Mouse (Mus musculus) intestine, embryonic 14.5 days (tissue): ENCODE results near the gene Mt3. TPM values are rescaled to one million over a fixed set of nuclear protein-coding genes. Genes with fewer than 3 reads are reported as not detected.
A peak's percentile ranks its signal among the peaks of the same experiment; 100 is the strongest.

Experiments
- ATAC-seq: fragments of 200-750 bp; cut with Nextera tagmentation; replicated peaks from 2 replicates; pipeline ENCODE4 v1.8.0; 2017; ENCODE audit warnings: low read depth, moderate number of reproducible peaks, moderate TSS enrichment, moderate library complexity; ENCODE audit not compliant: low FRiP score, low TSS enrichment
- DNase-seq: peaks from one replicate; pipeline ENCODE4 v3.0.0-alpha.2; 2018; ENCODE audit warnings: low spot score
- H3K27ac ChIP-seq: fragments of 300-500 bp; sonication (generic); 2 replicates; pipeline ENCODE4 v1.5.1; 2014; ENCODE audit warnings: low read depth, mild to moderate bottlenecking, control low read depth
- H3K27me3 ChIP-seq: fragments of 300-500 bp; sonication (generic); replicated peaks from 2 replicates; pipeline ENCODE4 v1.6.1; 2014; ENCODE audit warnings: low read length, control low read depth; ENCODE audit not compliant: control insufficient read depth, insufficient read depth
- H3K36me3 ChIP-seq: fragments of 300-500 bp; sonication (generic); 2 replicates; pipeline ENCODE4 v1.6.1; 2014; ENCODE audit warnings: low read length, control low read depth; ENCODE audit not compliant: control insufficient read depth, insufficient read depth
- H3K4me1 ChIP-seq: fragments of 300-500 bp; sonication (generic); replicated peaks from 2 replicates; pipeline ENCODE4 v1.6.1; 2014; ENCODE audit warnings: low read length, control low read depth, mixed read lengths; ENCODE audit not compliant: control insufficient read depth, insufficient read depth
- H3K4me2 ChIP-seq: fragments of 300-500 bp; sonication (generic); 2 replicates; pipeline ENCODE4 v1.6.1; 2014; ENCODE audit warnings: low read length
- H3K4me3 ChIP-seq: fragments of 300-500 bp; sonication (generic); 2 replicates; pipeline ENCODE4 v1.5.1; 2014; ENCODE audit warnings: low read depth, low read length, control low read depth, mixed read lengths
- H3K9ac ChIP-seq: fragments of 300-500 bp; sonication (generic); 2 replicates; pipeline ENCODE4 v1.6.1; 2014; ENCODE audit warnings: mild to moderate bottlenecking, low read length
- H3K9me3 ChIP-seq: fragments of 300-500 bp; sonication (generic); 2 replicates; pipeline ENCODE4 v1.6.1; 2016; ENCODE audit warnings: low read length, control low read depth; ENCODE audit not compliant: control insufficient read depth
- WGBS: fragments of 180-500 bp; shearing (Covaris S2); extraction: QIAGEN DNeasy Blood & Tissue Kit; methylation state at CpG from one replicate; pipeline ENCODE4 v1.1.7; 2014; 5-methylcytosine and 5-hydroxymethylcytosine counted together
- polyA plus RNA-seq: library from polyadenylated mRNA; unstranded; fragments of >200 nt; fragmentation: Nextera tagmentation; extraction: Ambion mirVana; gene quantifications from 2 replicates; pipeline ENCODE4 v1.2.1, GENCODE M21; 2014

Mt3 gene
- 8.0 and 8.7 TPM in 2 replicates for polyA plus RNA-seq

DNA sequence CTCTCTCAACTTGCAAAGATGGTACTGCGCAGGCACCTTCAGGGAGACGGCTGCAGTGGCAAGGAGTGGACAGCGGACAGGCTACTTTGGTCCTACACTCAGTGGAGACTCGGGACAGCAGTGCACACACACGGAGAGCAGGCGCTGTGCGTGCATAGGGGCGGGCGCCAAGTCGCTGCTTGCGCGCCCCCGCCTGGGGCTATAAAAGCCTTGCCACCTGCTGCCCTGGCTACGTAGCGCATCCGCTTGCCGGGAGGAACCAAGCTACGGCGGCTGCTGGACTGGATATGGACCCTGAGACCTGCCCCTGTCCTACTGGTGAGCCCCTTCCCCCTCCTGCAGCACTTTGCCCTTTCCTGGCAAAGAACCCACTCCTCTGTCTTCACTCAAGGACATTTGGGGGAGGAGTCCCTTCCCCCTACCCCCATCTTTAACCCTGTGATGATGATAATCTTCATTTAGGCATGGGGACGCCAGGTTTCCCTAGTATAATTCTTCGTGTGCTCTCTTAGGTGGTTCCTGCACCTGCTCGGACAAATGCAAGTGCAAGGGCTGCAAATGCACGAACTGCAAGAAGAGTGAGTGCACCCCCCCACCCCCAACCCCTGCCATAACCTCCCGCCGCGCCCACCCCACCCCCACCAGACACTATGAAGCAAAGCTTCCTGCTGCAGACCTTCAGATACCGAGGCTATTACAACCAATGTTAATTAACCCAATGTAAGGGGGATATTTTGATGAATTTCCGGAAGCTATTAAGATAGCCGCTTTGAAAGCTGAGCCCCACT, at the start of gene Mt3:
Gene Mt3, plus strand, starts transcription at position 95 of the 788 bp plus-strand sequence.
- ATAC-seq (peak; percentile 59; the same call in 1 of the 2 replicates), DNase-seq (peak; percentile 68)
- Histone ChIP-seq H3K4me1 (peaks cover 12% of the 10 kb centered on the region), H3K9me3 (no peaks in the 10 kb centered on the region), H3K27me3 (0 out of 2 replicates have a peak, but pooled peaks cover 6% of the 10 kb centered on the region), H3K9ac (no peak within 1 kb of the TSS), H3K4me3 (peak within 1 kb of the TSS; percentile 16), H3K4me2 (peak within 1 kb of the TSS; percentile 55), H3K27ac (no peak within 1 kb of the TSS), H3K36me3 (no peaks in the 10 kb centered on the region)
- WGBS: 2% methylated on average over 29 of the region's 29 CpGs

DNA sequence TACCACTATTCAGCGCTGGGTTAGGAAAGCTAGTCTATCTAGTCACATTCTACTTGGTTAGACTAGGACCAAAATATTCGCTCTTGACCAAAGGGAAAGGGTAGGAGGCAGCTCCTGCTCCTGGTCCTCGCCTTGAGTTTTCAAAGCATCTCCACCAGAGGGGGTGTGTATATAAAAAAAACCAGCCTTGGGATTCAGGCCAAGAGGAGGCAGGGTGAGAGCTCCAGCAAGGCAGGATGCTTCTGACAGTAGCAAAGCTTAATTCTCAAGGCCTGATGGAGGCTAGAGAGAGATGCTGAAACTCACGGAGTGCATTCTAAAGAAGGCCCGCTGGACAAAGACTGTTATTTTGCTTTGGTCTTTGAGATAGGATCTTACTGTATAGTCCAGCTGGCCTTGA, 48.3 kb upstream of the Mt3 start:
- no peak overlapping the region for H3K9ac ChIP-seq
- no peaks in the 10 kb centered on the region for H3K9me3 ChIP-seq
- DNase-seq (no peak), ATAC-seq (no peak)
- H3K27me3 ChIP-seq: no peaks in the 10 kb centered on the region
- no peak overlapping the region for H3K4me3 ChIP-seq
- no peak overlapping the region for H3K4me2 ChIP-seq
- no peaks in the 10 kb centered on the region for H3K36me3 ChIP-seq
- 49% methylated on average over 5 of the region's 5 CpGs for WGBS
- H3K27ac ChIP-seq: no peak overlapping the region
- no peaks in the 10 kb centered on the region; the same call in 1 of the 2 replicates for H3K4me1 ChIP-seq

DNA sequence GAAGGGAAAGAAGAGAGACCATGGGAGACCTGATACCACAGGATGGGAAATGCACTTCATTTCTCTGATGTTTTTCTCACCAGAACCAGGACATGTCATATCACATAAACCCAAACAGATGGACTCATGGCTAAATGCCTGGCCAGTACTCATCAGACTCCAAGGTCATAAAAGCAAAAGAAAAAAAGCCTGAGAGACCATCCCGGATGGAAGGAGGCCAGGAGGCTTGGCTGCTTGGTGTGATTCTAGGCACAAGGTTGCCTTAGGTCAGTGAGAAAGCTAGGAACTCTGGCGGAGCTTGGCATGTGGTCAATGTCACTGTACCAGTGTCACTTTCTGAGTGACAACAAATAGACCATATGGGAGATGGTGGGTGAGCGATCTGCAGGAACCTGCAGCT, 44.5 kb upstream of the Mt3 start:
- H3K27ac ChIP-seq: no peak overlapping the region
- DNase-seq: no peak
- no peaks in the 10 kb centered on the region for H3K27me3 ChIP-seq
- H3K9me3 ChIP-seq: no peaks in the 10 kb centered on the region
- no peak overlapping the region for H3K4me2 ChIP-seq
- no peaks in the 10 kb centered on the region for H3K36me3 ChIP-seq
- no peaks in the 10 kb centered on the region for H3K4me1 ChIP-seq
- ATAC-seq: no peak
- WGBS: 60% methylated on average over 3 of the region's 3 CpGs
- no peak overlapping the region for H3K4me3 ChIP-seq
- no peak overlapping the region for H3K9ac ChIP-seq

DNA sequence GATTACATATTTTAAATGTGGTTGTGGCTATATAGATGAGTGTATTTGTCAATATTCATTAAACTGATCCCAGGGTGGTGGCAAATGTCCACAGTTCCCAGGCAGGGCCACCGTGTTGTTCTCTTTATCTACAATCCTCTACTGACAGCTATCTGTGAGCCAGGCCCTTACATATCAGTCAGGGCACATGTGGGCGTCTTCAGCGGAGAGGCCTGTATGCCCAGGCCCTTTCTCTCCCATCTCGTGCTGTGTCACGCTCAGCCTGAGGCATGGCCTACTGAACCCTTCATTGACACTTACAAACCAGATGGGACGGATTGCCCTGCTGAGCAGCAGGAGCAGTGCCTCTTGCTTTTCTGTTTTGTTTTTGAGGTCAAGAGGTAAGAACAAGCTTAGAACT, 43.0 kb upstream of the Mt3 start:
- no peak for DNase-seq
- Histone ChIP-seq H3K27ac (no peak overlapping the region), H3K4me2 (no peak overlapping the region), H3K4me3 (no peak overlapping the region), H3K27me3 (no peaks in the 10 kb centered on the region), H3K4me1 (no peaks in the 10 kb centered on the region), H3K36me3 (no peaks in the 10 kb centered on the region), H3K9ac (no peak overlapping the region), H3K9me3 (no peaks in the 10 kb centered on the region)
- 73% methylated on average over 6 of the region's 6 CpGs for WGBS
- no peak for ATAC-seq

DNA sequence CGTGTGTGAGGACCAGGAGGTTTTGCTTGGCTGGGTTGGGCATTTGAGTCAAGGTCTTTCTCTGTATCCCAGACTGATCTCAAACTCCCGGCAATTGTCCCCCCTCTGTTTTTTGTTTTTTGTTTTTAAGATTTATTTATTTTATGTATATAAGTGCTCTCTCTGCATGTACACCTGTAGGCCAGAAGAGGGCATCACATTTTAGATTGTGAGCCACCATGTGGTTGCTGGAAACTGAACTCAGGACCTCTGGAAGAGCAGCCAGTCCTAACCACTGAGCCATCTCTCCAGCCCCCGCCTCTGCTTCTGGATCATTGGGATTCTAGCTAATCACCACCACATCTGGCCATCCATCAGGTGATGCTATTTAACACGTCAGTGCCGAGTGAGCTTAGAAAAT, 42.6 kb upstream of the Mt3 start:
- DNase-seq (no peak), ATAC-seq (no peak)
- no peaks in the 10 kb centered on the region for H3K4me1 ChIP-seq
- H3K9me3 ChIP-seq: no peaks in the 10 kb centered on the region
- no peak overlapping the region for H3K27ac ChIP-seq
- H3K36me3 ChIP-seq: no peaks in the 10 kb centered on the region
- no peak overlapping the region for H3K9ac ChIP-seq
- WGBS: 69% methylated on average over 5 of the region's 5 CpGs
- no peaks in the 10 kb centered on the region for H3K27me3 ChIP-seq
- H3K4me2 ChIP-seq: no peak overlapping the region
- H3K4me3 ChIP-seq: no peak overlapping the region

DNA sequence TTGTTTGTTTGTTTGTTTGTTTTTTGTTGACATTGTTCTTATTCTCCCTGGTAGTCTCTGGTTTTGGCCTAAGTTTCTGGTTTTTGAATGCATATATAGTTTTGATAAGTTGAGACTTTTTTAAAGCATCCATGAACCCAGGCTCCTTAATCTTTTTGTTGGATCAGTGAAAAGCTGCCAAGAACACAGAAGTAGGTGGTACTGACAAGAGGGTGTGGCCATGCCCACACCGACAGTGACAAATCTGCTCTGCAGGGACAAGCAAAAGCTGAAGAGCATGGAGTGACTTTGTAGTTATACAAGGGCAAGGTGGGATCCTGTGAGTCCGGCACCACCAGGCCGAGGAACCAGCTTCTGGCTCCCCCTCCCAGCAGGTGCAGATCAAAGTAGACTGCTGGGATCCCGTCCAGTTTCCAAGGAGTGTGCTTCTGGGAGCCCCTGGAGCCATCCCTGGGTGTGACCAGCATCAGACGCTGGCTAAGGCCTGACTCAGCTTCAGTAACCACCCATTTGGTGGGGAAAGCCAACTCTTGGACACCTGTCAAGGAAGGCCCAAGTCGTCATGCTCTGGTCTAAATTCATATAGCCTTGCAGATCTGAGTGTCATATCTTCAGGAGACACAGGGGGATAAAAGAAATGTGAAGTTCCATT, 41.8 kb upstream of the Mt3 start:
- Histone ChIP-seq H3K4me1 (no peaks in the 10 kb centered on the region), H3K9ac (no peak overlapping the region), H3K27ac (no peak overlapping the region), H3K4me2 (no peak overlapping the region), H3K4me3 (no peak overlapping the region), H3K27me3 (no peaks in the 10 kb centered on the region), H3K36me3 (no peaks in the 10 kb centered on the region), H3K9me3 (no peaks in the 10 kb centered on the region)
- DNase-seq (no peak), ATAC-seq (no peak)
- 77% methylated on average over 6 of the region's 6 CpGs for WGBS

DNA sequence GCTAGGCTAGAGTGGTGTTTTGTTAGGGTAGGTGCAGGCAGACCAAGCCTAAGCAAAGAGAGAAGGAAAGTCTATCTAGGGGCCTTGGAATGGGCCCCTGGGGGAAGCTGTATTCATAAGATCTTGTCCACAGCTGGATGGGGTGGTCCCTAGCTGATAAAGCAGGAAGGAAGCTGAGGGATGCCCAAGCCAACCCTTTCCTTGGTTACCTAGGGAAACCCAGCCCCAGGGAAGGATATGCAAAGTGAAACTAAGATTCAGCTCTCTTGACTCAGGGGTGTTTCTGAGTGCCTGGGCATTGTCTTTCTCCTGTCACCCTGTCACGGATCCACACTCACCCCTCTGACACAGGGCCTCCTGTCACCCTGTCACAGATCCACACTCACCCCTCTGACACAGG, 39.0 kb upstream of the Mt3 start:
- Histone ChIP-seq H3K9me3 (no peaks in the 10 kb centered on the region), H3K27me3 (no peaks in the 10 kb centered on the region), H3K27ac (no peak overlapping the region), H3K4me3 (no peak overlapping the region), H3K4me2 (no peak overlapping the region), H3K4me1 (no peaks in the 10 kb centered on the region), H3K36me3 (no peaks in the 10 kb centered on the region), H3K9ac (no peak overlapping the region)
- no peak for DNase-seq
- WGBS: 54% methylated on average over 1 of the region's 1 CpGs
- no peak for ATAC-seq

DNA sequence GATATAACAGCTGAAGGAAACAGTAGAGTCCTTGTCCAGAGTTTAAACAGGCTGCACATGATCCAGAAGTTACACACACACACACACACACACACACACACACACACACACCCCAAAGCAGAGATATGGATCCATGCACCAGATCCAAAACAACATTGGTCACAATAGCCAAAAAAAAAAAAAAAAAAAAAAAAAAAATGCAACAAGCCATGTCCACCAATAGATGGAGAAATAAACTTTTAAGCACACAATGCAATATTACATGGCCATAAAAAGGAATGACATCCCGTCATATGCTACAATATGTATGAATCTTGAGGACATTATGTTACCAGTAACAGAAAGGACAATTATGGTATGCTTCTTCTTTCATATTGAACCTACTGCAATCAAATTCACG, 38.4 kb upstream of the Mt3 start:
- Histone ChIP-seq H3K9me3 (no peaks in the 10 kb centered on the region), H3K9ac (no peak overlapping the region), H3K27ac (no peak overlapping the region), H3K4me2 (no peak overlapping the region), H3K4me3 (no peak overlapping the region), H3K4me1 (no peaks in the 10 kb centered on the region), H3K27me3 (no peaks in the 10 kb centered on the region), H3K36me3 (no peaks in the 10 kb centered on the region)
- ATAC-seq (no peak), DNase-seq (no peak)
- WGBS: 86% methylated on average over 2 of the region's 2 CpGs
